Mouse (Mus musculus): ENCODE data around the gene Vcpkmt.

GRCm38 (mm10) chr12:69582216-69582612, 614 bp downstream of the Vcpkmt start:
- TF ChIP-seq CTCF (IDR thresholded peaks at IDR 0.05; ENCODE audit: low read depth, low read length) (no peak), POLR2A (IDR thresholded peaks at IDR 0.05; ENCODE audit: insufficient read depth, low read length) (no peak)

Data from ES-Bruce4 (cell line).